Mouse (Mus musculus) cerebellum, adult 11-12 months (tissue): Measurements from ENCODE around the gene Tc2n.
"Not testable (repeated sequence)": the region's sequence is repeated elsewhere in the genome, so short reads cannot be mapped to it uniquely, and the experiment has no call there.

Experiments
- DNase-seq: peaks from one replicate; pipeline ENCODE4 v3.0.0; 2022

The Tc2n gene

GRCm38 (mm10) chr12:101718054-101718754, at the start of gene Tc2n:
Gene Tc2n, minus strand, starts transcription at chr12:101718523.
- peak; percentile 8 for DNase-seq

- DNase-seq, result no peak
These were observed 49.2 kb upstream of the Tc2n start for GRCm38 (mm10) chr12:101767306-101768053.

GRCm38 (mm10) chr12:101766228-101766852, 48.0 kb upstream of the Tc2n start:
- no peak for DNase-seq

- no peak for DNase-seq
These were observed 46.5 kb upstream of the Tc2n start for GRCm38 (mm10) chr12:101764870-101765269.

- DNase-seq, result no peak
These were observed 44.7 kb upstream of the Tc2n start for GRCm38 (mm10) chr12:101763065-101763464.

- DNase-seq, result no peak
These were observed 43.7 kb upstream of the Tc2n start for GRCm38 (mm10) chr12:101762054-101762453.

- no peak for DNase-seq
These were observed 41.2 kb upstream of the Tc2n start for GRCm38 (mm10) chr12:101759440-101760045.

- no peak for DNase-seq
These were observed 40.4 kb upstream of the Tc2n start for GRCm38 (mm10) chr12:101758698-101759097.

GRCm38 (mm10) chr12:101742375-101742774, 24.1 kb upstream of the Tc2n start:
- no peak for DNase-seq

- DNase-seq, result no peak
These were observed 22.2 kb upstream of the Tc2n start for GRCm38 (mm10) chr12:101740486-101740885.

GRCm38 (mm10) chr12:101740045-101740444, 21.7 kb upstream of the Tc2n start:
- no peak for DNase-seq

- no peak for DNase-seq
These were observed 430 bp upstream of the Tc2n start for GRCm38 (mm10) chr12:101718755-101719150.

- no peak for DNase-seq
These were observed 19.1 kb downstream of the Tc2n start for GRCm38 (mm10) chr12:101699176-101699575.

GRCm38 (mm10) chr12:101696521-101696920, 21.8 kb downstream of the Tc2n start:
- no peak for DNase-seq

GRCm38 (mm10) chr12:101680538-101680937, 37.8 kb downstream of the Tc2n start:
- no peak for DNase-seq

- DNase-seq, result no peak
These were observed 50.8 kb downstream of the Tc2n start for GRCm38 (mm10) chr12:101667502-101667901.

GRCm38 (mm10) chr12:101633137-101633536, 85.2 kb downstream of the Tc2n start:
- no peak for DNase-seq

GRCm38 (mm10) chr12:101606622-101607021, 111.7 kb downstream of the Tc2n start:
- not testable (repeated sequence) for DNase-seq
